Mouse (Mus musculus) T-helper 2 cell (primary cell): ENCODE measurements around the gene Prss36.

ENCODE experiments used
- in situ Hi-C: fragments of 300-600 bp; cut with MboI, MseI; formaldehyde crosslinking; loops from one replicate; pipeline ENCODE4 v1.15.1; 2025; ENCODE audit warnings: high pct_unique_total_duplicates

Prss36 gene

DNA sequence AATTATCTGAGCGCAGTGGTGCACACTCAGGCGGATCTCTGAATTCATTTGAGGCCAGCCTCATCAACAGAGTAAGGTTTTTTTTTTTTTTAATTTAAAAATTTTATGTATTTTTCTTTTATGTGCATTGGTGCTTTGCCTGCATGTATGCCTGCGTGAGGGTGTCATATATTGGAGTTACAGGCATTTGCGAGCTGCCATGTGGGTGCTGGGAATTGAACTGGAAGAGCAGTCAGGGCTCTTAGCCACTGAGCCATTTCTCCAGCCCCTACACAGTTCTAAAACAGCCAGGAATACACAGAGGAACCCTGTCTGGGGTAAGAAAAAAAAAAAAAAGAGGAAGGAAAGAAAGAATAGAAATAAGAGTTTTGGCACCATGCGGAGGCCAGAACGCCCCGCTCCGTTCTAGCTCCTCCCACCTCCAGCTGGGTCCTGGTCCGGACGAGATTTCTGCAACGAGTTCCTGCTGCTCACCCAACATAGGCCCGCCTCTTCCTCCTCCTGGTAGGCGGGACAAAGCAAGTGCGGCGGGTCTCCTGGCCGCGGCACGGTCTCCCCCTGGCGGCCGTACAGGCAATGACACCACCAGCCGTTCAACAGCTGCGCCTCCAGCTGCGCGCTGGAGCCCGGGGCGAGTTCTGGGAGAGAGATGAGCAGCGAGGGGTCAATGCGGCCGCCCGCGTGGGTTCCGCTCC, 11.3 kb downstream of the Prss36 start:
- in situ Hi-C loops = no loop called here

DNA sequence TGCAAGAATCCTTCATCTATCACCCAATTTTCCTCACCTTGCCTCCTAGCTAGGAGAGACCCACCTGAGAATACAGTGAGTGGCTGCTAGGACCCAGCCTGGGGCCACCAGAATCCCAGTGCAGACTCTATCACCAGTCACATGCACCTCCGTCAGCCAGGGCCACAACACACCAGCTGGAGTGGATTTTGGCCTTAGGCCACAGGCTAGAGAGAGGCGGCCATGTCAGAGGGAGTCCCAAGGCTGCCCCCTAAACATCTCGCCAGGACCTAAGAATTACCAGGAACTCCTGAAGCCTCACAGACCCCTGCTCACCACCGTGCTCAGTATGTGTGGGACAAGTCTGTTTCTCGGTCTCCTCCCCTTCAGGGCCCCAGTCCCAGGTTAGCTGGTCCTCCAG, 12.4 kb downstream of the Prss36 start:
- in situ Hi-C loops = no loop called here

DNA sequence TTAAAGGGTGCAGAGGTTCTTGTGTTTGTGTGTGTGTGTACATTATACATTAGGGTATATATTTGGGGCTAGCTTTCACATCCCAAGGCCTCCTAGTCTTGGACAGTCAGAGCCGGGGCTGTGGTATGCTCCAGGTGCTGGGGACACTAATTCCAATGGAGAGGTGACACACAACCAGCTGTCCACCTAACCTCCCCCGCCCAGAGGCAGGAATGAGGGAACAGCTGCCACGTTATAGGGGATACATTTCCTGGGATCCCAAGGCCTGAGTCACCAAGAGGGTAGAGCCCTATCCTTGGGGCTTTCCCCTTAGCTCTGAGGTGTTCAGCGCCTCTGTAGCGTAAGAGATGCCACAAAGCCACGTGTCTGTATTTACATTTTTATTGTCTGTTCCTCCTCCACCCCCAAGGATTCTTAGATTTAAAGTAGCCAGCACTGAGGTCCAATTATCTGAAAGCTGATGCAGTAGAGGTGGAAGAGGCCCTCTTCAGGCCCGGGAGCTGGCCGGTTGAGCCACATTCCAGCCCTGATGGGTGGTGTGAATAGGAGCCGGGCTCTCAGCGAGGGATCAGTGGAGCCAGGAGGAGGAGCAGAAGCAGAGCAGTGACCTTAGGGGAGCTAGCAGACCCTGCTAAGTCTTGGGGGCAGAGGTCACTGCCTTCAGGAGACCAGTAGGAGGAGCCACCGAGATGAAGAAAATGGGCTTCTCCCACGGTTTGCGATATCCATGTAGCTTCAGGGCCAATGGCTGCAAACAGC, 14.1 kb downstream of the Prss36 start:
- in situ Hi-C loops = no loop called here

DNA sequence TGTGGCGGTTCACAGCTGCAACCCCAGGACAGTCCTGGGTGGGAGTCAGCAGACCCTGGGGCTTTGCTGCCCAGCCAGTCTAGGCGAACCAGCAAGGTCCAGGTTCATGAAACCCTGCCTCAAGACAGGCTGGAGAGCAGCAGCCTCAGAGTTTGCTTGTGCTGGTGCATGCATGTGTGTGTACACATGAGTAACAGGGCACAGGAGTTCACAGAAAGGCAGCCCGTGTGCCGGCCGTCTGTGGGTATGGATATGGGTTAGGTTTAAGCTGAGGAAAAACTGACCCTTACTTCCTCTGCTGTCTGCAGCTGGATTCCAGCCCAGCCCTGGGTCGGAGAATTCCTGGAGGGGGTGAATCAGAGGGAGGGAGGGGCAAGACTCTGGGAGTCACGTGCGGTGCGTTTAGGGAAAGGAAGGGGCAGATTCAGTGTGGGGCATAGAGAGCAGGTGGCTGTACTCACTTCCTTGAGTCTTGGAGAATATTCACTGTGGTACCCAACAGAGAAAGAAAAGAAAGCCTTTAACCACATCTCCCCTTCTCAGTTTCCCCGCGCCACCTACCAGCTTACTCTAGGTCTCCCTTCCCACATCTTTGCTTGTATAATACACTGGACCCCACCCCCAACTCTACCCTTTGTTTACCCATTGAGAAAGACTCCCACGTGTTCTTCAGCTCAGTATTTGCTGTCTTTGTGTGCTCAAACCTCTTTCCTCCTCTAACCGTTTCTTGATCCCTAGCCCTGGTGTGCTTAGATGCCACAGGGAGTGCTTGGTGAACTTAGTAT, 15.0 kb downstream of the Prss36 start:
- in situ Hi-C loops = no loop called here

DNA sequence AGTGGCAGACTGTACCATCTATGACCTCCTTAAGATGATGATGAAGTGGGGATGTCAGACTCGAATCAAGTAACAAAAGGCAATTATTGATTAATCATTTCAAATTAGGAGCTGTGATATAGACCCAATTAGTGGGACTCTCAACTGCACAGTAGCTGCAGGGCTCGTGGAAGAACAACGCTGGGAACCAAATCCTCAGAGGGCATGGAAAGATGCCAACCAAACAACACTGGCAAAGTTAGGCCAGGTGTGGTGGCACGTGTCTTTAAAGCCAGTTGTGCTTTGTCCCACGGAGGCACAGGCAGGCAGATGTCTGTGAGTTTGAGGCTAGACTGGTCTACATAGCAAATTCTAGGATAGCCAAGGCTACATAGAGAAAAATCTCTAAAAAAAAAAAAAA, 15.9 kb downstream of the Prss36 start:
- in situ Hi-C loops = no loop called here

DNA sequence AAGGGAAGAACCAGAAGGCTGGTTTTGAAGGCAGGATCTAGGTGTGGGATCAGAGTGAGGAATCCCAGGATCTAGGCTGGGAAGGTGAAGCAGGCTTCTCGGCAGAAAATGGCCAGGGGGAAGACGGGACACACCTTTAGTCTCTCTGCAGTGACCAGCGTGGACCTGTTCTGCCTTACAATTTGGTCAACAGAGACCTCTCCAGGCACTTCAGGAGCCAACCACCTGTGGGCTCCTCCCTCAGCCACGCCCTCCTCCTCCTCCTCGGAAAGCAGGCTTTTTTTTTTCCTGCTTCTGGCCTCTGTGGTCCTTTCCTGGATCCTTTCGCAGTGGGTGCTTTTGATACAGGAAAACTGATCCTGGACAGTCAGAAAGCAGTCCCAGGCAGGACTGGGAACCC, 16.6 kb downstream of the Prss36 start, which contains the start of gene Prss8:
Prss8 (minus strand) TSS at position 182 of the 400 bp plus-strand sequence.
- in situ Hi-C loops = no loop called here

DNA sequence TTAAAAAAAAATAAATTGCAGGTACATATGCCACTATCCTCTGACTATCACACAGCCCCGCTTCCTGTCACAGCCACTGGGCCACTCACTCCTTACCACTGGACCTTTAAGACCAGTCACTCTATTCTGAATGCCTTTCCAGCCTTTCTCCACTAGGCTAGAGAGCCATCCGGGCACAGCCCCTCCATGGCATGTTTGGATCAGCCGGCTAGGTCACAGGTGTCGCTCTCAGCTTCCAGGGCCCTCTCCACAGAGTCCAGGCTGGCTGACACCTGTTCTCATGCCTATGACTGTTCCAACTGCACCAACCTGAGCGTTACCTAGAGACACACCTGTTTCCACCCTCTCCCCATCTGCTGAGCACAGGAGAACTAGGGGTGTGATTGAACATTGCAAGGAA, 17.9 kb downstream of the Prss36 start:
- in situ Hi-C loops = no loop called here

DNA sequence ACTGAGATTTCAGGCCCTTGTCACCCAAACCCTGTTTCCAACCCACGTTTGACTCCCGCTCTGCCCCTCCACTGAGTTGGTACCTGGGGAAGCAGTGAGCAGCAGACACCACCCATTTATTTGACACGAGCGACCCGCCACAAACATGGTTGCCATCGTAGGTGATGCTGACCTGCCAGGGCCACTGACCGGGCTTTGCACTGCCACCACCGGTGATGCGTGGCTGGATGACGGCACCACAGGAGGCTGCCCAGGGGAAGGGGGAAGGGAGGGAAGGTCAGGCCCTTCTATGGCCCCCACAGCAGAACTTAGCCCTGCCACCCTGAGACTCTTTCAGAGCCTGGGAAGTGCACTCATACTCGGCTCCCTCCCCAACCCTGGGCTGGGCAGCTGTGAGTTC, 18.8 kb downstream of the Prss36 start:
- in situ Hi-C loops = no loop called here

DNA sequence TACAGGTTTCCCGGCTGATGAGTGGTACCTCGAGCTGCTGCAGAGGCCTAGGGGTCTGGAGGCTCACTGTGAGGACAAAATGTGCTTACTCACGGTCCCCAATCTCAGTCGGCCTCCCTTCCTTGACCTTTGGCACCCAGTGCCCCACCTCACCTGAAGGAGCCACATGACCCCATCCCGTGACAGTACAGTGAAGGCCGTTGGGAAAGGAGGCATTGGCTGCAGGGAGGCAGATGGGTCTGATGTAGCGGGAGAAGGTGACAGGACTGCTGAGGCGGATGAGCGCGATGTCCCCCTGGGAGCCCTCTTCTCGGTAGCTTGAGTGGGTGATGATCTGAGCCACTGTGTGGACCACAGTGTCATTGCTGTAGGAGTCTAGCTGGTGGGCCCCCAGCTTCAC, 19.7 kb downstream of the Prss36 start:
- in situ Hi-C loops = no loop called here

DNA sequence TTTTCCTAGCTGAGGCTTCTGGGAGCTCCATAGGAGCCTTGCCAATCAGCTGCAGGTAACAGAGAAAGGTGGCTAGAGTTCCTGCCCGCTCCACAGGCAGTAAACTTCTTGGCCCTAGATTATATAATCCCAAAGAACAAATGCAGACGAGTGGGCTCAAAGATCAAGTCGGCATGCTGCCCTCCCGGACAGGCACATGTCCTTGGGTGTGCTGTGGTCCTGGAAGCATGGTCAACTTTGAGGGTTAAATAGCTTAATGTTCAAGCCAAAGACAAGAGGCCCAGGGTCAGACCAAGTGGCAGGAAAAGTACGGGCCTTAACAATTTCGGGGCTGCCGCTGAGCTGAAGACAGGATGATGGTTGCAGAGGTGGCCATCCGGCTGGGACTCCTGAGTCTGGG, 20.5 kb downstream of the Prss36 start:
- in situ Hi-C loops = no loop called here

DNA sequence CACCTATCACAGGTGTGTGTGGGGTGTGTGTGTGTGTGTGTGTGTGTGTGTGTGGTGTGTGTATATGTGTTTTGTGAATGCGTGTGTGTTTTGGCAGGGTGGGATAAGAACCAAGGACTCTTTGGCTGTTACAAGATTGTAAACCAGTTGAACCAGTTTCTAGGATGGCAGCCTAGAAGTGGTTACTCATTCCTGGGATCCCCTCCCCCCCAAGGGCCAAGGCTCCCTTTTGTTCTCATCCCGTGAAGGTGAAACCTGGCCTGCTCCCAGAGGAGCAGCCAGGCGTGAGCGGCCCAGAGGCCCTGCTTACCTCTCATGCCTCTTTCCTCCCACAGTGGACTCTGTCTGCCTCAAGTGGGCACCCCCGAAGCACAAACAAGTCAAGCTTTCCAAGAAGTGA, 21.3 kb downstream of the Prss36 start:
- in situ Hi-C loops = no loop called here

DNA sequence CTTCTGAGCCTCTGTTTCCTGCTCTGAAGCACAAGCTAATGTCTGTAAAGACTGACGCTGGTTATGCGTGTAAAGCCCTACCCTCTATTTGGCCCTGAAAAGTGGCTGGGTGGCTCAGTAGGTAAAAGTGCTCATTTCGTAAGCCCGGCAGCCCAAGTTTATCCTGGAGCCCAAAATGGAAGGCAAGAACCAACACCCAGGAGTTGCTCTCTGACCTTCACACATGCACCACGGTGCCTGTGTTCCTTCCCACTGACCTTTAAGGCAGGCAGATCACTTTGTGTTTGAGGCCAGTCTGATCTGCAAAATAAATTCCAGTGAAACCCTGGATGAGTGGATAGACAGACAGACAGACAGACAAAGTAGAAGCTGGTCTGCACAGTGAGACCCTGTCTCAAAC, 22.8 kb downstream of the Prss36 start:
- in situ Hi-C loops = loop anchor here (5.0 kb wide), 1 partner anchor 39 kb away; no protein-coding TSS in a partner anchor

DNA sequence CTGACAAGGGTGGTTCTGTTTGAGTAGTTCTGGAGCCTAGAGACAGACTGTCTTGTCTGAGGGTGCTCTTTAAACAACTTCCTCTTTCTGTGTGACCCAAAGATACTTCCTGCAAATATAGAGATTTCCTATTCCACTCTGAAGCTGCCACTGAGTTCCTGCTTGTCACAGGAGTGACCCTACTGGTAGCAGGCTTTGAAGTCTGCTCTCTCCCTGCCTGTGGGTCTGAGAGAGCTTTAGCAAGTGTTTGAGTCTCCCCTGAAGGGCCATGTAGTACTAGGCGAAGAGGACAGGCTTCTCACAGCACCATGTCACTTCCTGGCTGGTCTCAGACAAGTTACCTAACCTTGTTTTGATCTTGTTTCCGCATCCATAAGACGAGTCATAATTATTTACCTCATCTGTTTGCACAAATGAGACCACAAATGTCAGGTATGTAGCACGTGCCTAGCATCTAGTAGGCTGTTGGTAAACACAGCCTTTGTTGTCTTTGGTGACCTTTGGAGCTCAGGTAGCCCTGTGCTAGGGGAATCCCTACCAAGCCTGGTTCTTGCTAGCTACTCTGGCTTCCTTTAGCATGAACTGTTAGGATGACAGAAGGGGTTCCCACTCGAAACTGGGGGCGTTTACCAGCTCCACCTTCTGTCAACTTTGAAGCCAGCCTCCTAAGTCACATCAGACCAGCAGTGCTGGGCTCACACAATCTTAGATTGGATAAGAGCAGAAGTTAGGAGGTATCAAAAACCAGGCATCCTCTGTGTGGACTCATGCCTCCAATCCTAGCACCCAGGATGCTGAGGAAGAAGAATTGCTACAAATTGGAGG, 23.9 kb downstream of the Prss36 start:
- in situ Hi-C loops = loop anchor here (5.0 kb wide), 1 partner anchor 40 kb away; no protein-coding TSS in a partner anchor

DNA sequence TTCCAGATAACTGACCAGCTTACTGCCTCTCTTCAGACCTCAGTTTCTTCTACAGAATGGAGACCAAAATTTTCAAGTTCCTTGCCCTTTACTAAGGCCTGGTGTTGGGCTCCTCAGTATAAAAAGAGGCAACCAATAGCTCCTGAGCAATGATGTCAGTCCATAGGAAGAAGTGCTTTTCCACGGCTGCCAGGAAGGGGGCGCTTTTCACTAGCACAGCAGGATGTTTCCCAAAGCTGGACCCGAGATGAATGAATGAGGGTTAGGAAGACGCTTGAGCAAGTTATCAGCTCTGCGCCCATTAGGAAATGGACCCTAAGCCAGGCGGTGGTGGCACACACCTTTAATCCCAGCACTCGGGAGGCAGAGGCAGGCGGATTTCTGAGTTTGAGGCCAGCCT, 25.0 kb downstream of the Prss36 start:
- in situ Hi-C loops = loop anchor here (5.0 kb wide), 1 partner anchor 41 kb away; no protein-coding TSS in a partner anchor

DNA sequence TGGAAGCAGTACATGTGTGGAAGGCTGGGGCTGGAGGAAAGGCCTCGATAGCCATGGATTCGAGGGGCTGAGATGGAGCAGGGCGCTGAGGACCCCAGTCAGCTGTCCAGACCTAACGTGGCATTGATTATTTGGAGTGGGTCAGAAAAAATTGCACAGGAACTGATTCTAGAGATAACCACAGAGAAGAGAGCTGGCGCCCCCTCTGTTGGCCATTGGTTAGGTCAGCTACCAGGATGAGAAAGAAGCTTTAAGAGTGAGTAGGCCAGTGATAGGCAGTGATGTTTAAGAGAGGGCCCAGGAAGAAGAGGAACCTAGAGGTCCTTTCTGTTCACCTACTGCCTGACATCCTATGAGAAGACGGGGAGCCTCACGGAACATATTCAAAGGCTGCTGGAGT, 27.2 kb downstream of the Prss36 start:
- in situ Hi-C loops = no loop called here

DNA sequence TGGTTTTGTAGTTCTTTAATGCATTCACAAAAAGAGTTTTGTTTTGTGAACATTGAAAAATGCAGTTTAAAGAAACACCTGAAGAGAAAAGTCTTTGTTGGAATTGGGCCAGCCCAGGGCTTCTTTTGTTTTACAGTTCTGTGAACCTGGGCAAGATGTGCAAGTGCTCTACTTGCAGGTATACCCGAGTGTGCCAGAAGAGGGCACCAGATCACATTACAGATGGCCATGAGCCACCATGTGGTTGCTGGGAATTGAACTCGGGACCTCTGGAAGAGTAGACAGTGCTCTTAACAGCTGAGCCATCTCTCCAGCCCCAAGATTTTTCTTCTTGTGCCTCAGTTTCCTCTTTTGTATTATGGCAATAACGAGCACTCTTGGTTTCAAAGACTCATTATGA, 28.3 kb downstream of the Prss36 start:
- in situ Hi-C loops = no loop called here

DNA sequence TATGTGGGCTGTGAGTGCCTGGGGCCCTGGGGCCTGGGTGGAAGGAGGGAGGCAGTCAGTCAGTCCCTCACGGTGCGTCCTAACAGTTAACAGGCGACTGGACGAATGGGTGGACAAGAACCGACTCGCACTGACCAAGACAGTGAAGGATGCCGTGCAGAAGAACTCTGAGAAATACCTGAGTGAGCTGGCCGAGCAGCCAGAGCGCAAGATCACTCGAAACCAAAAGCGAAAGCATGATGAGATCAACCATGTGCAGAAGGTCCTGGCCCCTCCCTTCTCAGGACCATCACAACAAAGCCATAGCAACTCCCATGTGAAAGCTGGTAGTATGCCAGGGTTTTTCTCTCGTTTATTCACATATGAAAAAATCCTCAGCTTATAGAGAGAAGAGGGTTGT, 31.2 kb downstream of the Prss36 start:
- in situ Hi-C loops = no loop called here

DNA sequence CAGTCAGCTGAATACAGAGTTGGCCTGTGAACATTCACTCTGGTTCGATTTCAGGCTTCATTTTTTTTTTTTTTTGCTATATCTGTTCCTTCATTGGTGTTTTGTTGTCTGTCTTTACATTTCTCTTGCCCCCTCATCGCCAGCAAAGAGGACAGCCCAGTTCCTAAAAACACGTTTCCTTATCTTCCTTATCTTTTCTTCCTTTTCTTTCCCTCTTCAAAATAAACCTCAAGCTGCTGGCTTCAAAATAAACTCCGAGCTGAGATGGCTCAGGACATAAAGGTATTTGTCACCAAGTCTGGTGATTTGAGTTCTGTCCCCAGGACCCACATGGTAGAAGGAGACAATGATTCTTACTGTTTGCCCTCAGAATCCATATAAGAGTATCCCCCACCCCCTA, 33.6 kb downstream of the Prss36 start:
- in situ Hi-C loops = loop anchor here (5.0 kb wide), 1 partner anchor 36 kb away; the partner anchor contains the start of genes Zfp646 and Zfp668

DNA sequence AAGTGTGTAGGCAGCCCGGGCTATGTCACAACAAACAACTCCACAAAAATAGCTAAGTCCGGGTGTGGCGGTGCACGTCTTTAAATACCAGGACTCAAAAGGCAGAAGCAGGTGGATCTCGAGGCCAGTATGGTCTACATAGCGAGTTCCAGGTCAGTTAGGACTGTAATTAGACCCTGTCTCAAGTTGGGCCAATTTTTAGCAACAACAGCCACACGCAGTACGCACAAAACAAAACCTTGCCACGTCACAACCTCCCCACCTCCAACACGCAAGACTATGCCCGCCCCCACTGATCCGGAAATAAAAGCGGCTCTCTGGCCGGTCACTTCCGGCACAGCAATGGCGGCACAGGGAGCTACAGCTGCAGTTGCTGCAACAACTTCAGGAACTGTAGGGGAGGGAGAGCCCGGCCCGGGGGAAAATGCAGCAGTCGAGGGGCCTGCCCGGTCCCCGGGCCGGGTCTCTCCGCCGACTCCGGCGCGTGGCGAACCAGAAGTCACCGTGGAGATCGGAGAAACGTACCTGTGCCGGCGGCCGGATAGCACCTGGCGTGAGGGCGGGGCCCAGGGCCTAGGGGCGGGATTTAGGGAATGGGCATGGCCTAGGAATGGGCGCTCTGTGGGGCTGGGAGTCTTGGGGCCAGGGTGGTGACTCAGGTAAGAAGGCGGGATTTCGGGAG, 34.2 kb downstream of the Prss36 start, which contains the start of gene Kat8:
Kat8 (plus strand) TSS at position 327 of the 682 bp plus-strand sequence.
- in situ Hi-C loops = loop anchor here (5.0 kb wide), 1 partner anchor 35 kb away; the partner anchor contains the start of genes Zfp646 and Zfp668

DNA sequence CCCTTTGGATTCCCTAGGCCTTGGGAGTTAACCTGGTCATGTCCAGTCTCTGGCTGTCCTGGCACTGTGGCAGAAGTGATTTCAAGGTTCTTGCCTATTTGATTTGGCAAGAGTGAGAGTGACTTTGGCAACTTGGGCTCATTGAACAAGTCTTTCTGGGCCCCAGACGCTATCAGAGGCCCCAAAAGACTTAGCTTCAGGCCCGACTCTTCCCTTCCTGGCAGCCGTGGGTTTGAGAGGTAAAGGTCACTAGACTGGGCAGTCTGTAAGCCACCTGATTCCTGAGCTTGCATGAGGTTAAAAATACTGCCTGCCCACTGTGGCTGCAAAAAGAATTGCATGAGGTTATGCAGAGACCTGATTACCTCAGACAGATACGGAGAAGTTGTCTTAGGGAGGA, 37.9 kb downstream of the Prss36 start:
- in situ Hi-C loops = no loop called here

DNA sequence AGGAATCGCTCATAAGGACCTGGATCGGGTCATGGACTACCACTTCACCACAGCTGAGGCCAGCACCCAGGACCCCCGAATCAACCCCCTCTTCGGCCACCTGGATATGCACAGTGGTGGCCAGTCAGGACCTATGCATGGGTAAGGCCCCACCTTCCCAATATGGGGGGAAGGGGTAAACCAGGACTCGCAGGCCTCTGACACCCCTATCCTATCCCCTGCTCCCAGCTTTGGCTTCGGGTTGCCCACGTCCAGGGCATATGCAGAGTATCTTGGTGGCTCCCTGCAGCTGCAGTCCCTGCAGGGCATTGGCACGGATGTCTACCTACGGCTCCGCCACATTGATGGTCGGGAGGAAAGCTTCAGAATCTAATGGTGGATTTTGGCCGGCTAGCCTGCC, 38.6 kb downstream of the Prss36 start:
- in situ Hi-C loops = no loop called here
